Comparison of ENCODE assay signal across 8 mouse cellular contexts in the genomic region with DNA sequence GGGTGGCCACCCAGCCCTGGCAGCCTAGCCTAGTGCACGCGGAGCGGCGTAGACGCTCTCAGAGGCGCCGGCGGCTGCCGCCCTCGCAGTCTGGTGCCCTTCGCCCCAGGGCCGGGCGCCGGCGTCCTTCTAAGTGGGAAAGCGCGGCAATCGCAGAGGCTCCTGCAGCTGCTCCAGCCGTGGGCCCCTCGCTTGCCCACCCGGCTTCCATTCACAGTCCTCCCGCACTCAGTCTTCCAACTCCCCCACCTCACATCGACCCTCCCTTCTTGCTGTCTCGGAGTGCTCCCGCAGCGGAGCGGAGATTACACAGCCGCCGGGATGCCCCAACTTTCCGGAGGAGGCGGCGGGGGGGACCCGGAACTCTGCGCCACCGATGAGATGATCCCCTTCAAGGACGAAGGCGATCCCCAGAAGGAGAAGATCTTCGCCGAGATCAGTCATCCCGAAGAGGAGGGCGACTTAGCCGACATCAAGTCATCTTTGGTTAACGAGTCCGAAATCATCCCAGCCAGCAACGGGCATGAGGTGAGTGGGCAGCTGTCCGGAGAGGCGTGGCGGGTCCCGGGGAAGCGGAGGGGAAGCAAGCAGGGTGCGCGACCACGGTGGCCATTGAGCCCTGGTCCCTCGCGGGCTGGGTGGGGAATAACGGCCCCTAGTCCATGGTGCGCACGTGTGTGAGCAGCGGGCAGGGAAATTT. TPM values are rescaled to one million over a fixed set of nuclear protein-coding genes. Genes with fewer than 3 reads are reported as not detected.
DNase-seq lines count a peak whose midpoint lies in the region; ATAC-seq and TF ChIP-seq lines count a peak whose summit lies in the region.

No protein-coding gene starts in this region.

- DNase-seq in cerebellum, adult 2 months: peak in 1 of 2 experiments; percentile 22
- no peak for DNase-seq in cerebellum, adult 8-10 months
- peak; percentile 67 for DNase-seq in CD4-positive helper T cell, adult 2 months (ENCODE audit: low read depth, low spot score)
- DNase-seq in yolk sac, embryonic 10.5 days (ENCODE audit: low spot score): peak; percentile 25

- H3K9me3 ChIP-seq in heart, embryonic 15.5 days (replicated peaks): no peaks in the 10 kb centered on the region
- no peaks in the 10 kb centered on the region for H3K9me3 ChIP-seq in limb, embryonic 13.5 days
- no peaks in the 10 kb centered on the region for H3K9me3 ChIP-seq in neural tube, embryonic 12.5 days

- peaks cover 9% of the 10 kb centered on the region; the same call in 1 of the 2 replicates for H3K27me3 ChIP-seq in cerebellum, adult 2 months (ENCODE audit: control insufficient read depth, insufficient read depth, low read length)
- H3K27me3 ChIP-seq in heart, embryonic 15.5 days: peaks cover 70% of the 10 kb centered on the region
- peaks cover 37% of the 10 kb centered on the region for H3K27me3 ChIP-seq in limb, embryonic 13.5 days
- H3K27me3 ChIP-seq in neural tube, embryonic 12.5 days (replicated peaks): peaks cover 68% of the 10 kb centered on the region

- H3K27ac ChIP-seq in cerebellum, adult 2 months (ENCODE audit: insufficient read depth, low read length): no peak overlapping the region
- no peak overlapping the region for H3K27ac ChIP-seq in brown adipose tissue, adult 24 weeks (replicated peaks; ENCODE audit: low read depth, low read length)
- H3K27ac ChIP-seq in heart, embryonic 15.5 days: peak overlapping the region; percentile 28; the same call in 1 of the 2 replicates
- peak overlapping the region; percentile 77 for H3K27ac ChIP-seq in limb, embryonic 13.5 days
- no peak overlapping the region for H3K27ac ChIP-seq in neural tube, embryonic 12.5 days

- peak overlapping the region; percentile 20 for H3K4me3 ChIP-seq in cerebellum, adult 2 months (replicated peaks; ENCODE audit: insufficient read depth, low read depth, low read length)
- H3K4me3 ChIP-seq in brown adipose tissue, adult 24 weeks (ENCODE audit: insufficient read depth, low read depth, low read length): peak overlapping the region; percentile 44
- H3K4me3 ChIP-seq in heart, embryonic 15.5 days: peak overlapping the region; percentile 69
- H3K4me3 ChIP-seq in limb, embryonic 13.5 days: peak overlapping the region; percentile 70
- peak overlapping the region; percentile 52 for H3K4me3 ChIP-seq in neural tube, embryonic 12.5 days

- H3K9ac ChIP-seq in heart, embryonic 15.5 days: peak overlapping the region; percentile 59
- H3K9ac ChIP-seq in limb, embryonic 13.5 days: peak overlapping the region; percentile 90
- peak overlapping the region; percentile 61 for H3K9ac ChIP-seq in neural tube, embryonic 12.5 days

- H3K4me1 ChIP-seq in cerebellum, adult 2 months (ENCODE audit: control insufficient read depth, insufficient read depth, low read length): no peaks in the 10 kb centered on the region; the same call in 1 of the 2 replicates
- H3K4me1 ChIP-seq in brown adipose tissue, adult 24 weeks (ENCODE audit: control insufficient read depth, insufficient read depth, insufficient read length, low read length): peaks cover 4% of the 10 kb centered on the region; the same call in 1 of the 2 replicates
- H3K4me1 ChIP-seq in heart, embryonic 15.5 days (replicated peaks): peaks cover 56% of the 10 kb centered on the region
- peaks cover 50% of the 10 kb centered on the region for H3K4me1 ChIP-seq in limb, embryonic 13.5 days
- peaks cover 46% of the 10 kb centered on the region for H3K4me1 ChIP-seq in neural tube, embryonic 12.5 days

- peak; percentile 12; the same call in 1 of the 2 replicates for ATAC-seq in heart, embryonic 15.5 days (replicated peaks; ENCODE audit: insufficient number of reproducible peaks, insufficient read depth, low FRiP score, low read depth)
- 0 out of 2 replicates have a peak, but pooled peaks have one; percentile 10 for ATAC-seq in limb, embryonic 13.5 days (ENCODE audit: low FRiP score, low read depth)
- peak; percentile 55 for ATAC-seq in neural tube, embryonic 12.5 days (ENCODE audit: low FRiP score, low read depth)

- peak overlapping the region; percentile 99 for H3K4me2 ChIP-seq in heart, embryonic 15.5 days
- peak overlapping the region; percentile 95 for H3K4me2 ChIP-seq in limb, embryonic 13.5 days (replicated peaks)
- H3K4me2 ChIP-seq in neural tube, embryonic 12.5 days (replicated peaks): peak overlapping the region; percentile 93

- under 1% methylated on average over 59 of the region's 59 CpGs for WGBS in cerebellum, adult 2 months
- 0% methylated on average over 59 of the region's 59 CpGs for WGBS in heart, embryonic 15.5 days
- WGBS in limb, embryonic 13.5 days: under 1% methylated on average over 59 of the region's 59 CpGs
- WGBS in neural tube, embryonic 12.5 days: under 1% methylated on average over 59 of the region's 59 CpGs

- TF ChIP-seq CTCF in cerebellum, adult 2 months (IDR thresholded peaks at IDR 0.05; ENCODE audit: borderline replicate concordance, insufficient read depth, low read depth, low read length): no peak

- H3K36me3 ChIP-seq in heart, embryonic 15.5 days: no peaks in the 10 kb centered on the region
- H3K36me3 ChIP-seq in limb, embryonic 13.5 days: peaks cover 6% of the 10 kb centered on the region; the same call in 1 of the 2 replicates
- H3K36me3 ChIP-seq in neural tube, embryonic 12.5 days: no peaks in the 10 kb centered on the region

- no peak for TF ChIP-seq POLR2A in cerebellum, adult 2 months (IDR thresholded peaks at IDR 0.05; ENCODE audit: borderline replicate concordance, insufficient read depth, low read length)

RNA-seq across cellular contexts. Expression of a gene that starts 1.0 kb away (rescaled TPM):
- 6.1 and 6.8 TPM in 2 replicates for polyA plus RNA-seq in cerebellum, adult 2 months (2012; rRNA removed)
- not detected in 2 replicates for polyA plus RNA-seq in brown adipose tissue, adult 24 weeks (2012; ENCODE audit: insufficient read depth, insufficient read length, missing spikeins)
- polyA plus RNA-seq in heart, embryonic 15.5 days (2015; fragmentation: Nextera tagmentation; extraction: Ambion mirVana): 6.5 and 21.8 TPM in 2 replicates
- polyA plus RNA-seq in limb, embryonic 13.5 days (2015; fragmentation: Nextera tagmentation; extraction: Ambion mirVana): 47.9 and 52.0 TPM in 2 replicates
- polyA plus RNA-seq in neural tube, embryonic 12.5 days (2016; fragmentation: Nextera tagmentation; extraction: Ambion mirVana): 15.2 and 16.3 TPM in 2 replicates

Comparison
In these comparisons a context has a peak if more than half of its experiments do, and no peak if none do; other contexts are left out.
1. H3K27ac ChIP-seq: peak in heart, embryonic 15.5 days (single experiment) and limb, embryonic 13.5 days (single experiment); none in cerebellum, adult 2 months (single experiment), brown adipose tissue, adult 24 weeks (single experiment) and neural tube, embryonic 12.5 days (single experiment).
2. H3K4me3 ChIP-seq: peak in every context shown above with its lines; median percentile 70 in limb, embryonic 13.5 days; 69 in heart, embryonic 15.5 days; 52 in neural tube, embryonic 12.5 days; 44 in brown adipose tissue, adult 24 weeks; 20 in cerebellum, adult 2 months.
3. Peak in every context shown above with its lines, with median percentiles within 50 percentile points of each other: ATAC-seq, H3K4me2 ChIP-seq and H3K9ac ChIP-seq.